Mouse (Mus musculus) ES-E14 (cell line): ENCODE data around the gene Impdh1.

Experiments used
- CHD2 ChIP-seq: IDR thresholded peaks from 2 replicates; pipeline ENCODE4 v1.6.1; 2014; ENCODE audit warnings: mild to moderate bottlenecking, low read depth, low read length, inconsistent platforms
- ZC3H11A ChIP-seq: IDR thresholded peaks from 2 replicates; pipeline ENCODE4 v1.6.1; 2012; ENCODE audit warnings: low read depth, mild to moderate bottlenecking, inconsistent platforms, low read length, borderline replicate concordance

- TF ChIP-seq ZC3H11A (no peak), CHD2 (no peak)
Measured at GRCm38 (mm10) chr6:29229265-29229913, 13.2 kb upstream of the Impdh1 start.
